Mouse (Mus musculus): ENCODE results near the gene Pdlim5.

Pdlim5 gene

GRCm38 (mm10) chr3:142339440-142340251 is 55.9 kb downstream of the Pdlim5 start:
- DNase-seq (ENCODE audit: low spot score), result no peak

GRCm38 (mm10) chr3:142338058-142338457 is 57.4 kb downstream of the Pdlim5 start:
- no peak for DNase-seq (ENCODE audit: low spot score)

GRCm38 (mm10) chr3:142334496-142334895 is 61.0 kb downstream of the Pdlim5 start:
- DNase-seq (ENCODE audit: low spot score), result no peak

GRCm38 (mm10) chr3:142333458-142333857 is 62.0 kb downstream of the Pdlim5 start:
- no peak for DNase-seq (ENCODE audit: low spot score)

GRCm38 (mm10) chr3:142332716-142333115 is 62.8 kb downstream of the Pdlim5 start:
- DNase-seq (ENCODE audit: low spot score), result no peak

GRCm38 (mm10) chr3:142331872-142332554 is 63.5 kb downstream of the Pdlim5 start:
- DNase-seq (ENCODE audit: low spot score), result no peak

- no peak for DNase-seq (ENCODE audit: low spot score)
Observed at GRCm38 (mm10) chr3:142330425-142330824, 65.1 kb downstream of the Pdlim5 start.

- no peak for DNase-seq (ENCODE audit: low spot score)
Observed at GRCm38 (mm10) chr3:142323592-142323991, 71.9 kb downstream of the Pdlim5 start.

- peak; percentile 28 for DNase-seq (ENCODE audit: low spot score)
Observed at GRCm38 (mm10) chr3:142321930-142322329, 73.6 kb downstream of the Pdlim5 start.

GRCm38 (mm10) chr3:142318147-142318546 is 77.3 kb downstream of the Pdlim5 start:
- DNase-seq (ENCODE audit: low spot score), result peak; percentile 85

- DNase-seq (ENCODE audit: low spot score), result no peak
Observed at GRCm38 (mm10) chr3:142316138-142316740, 79.3 kb downstream of the Pdlim5 start.

- DNase-seq (ENCODE audit: low spot score), result no peak
Observed at GRCm38 (mm10) chr3:142311075-142311474, 84.4 kb downstream of the Pdlim5 start.

- peak; percentile 12 for DNase-seq (ENCODE audit: low spot score)
Observed at GRCm38 (mm10) chr3:142310446-142310845, 85.0 kb downstream of the Pdlim5 start.

- no peak for DNase-seq (ENCODE audit: low spot score)
Observed at GRCm38 (mm10) chr3:142295287-142295676, 100.2 kb downstream of the Pdlim5 start.

GRCm38 (mm10) chr3:142294616-142295286 is 100.7 kb downstream of the Pdlim5 start:
- peak; percentile 69 for DNase-seq (ENCODE audit: low spot score)

GRCm38 (mm10) chr3:142293561-142293960 is 101.9 kb downstream of the Pdlim5 start:
- DNase-seq (ENCODE audit: low spot score), result no peak

GRCm38 (mm10) chr3:142282706-142283105 is 112.8 kb downstream of the Pdlim5 start:
- peak; percentile 64 for DNase-seq (ENCODE audit: low spot score)

GRCm38 (mm10) chr3:142281656-142282055 is 113.8 kb downstream of the Pdlim5 start:
- no peak for DNase-seq (ENCODE audit: low spot score)

- no peak for DNase-seq (ENCODE audit: low spot score)
Observed at GRCm38 (mm10) chr3:142281093-142281445, 114.4 kb downstream of the Pdlim5 start.

GRCm38 (mm10) chr3:142280366-142281092 is 115.0 kb downstream of the Pdlim5 start:
- no peak for DNase-seq (ENCODE audit: low spot score)

GRCm38 (mm10) chr3:142279011-142279410 is 116.5 kb downstream of the Pdlim5 start:
- DNase-seq (ENCODE audit: low spot score), result no peak

GRCm38 (mm10) chr3:142276506-142276905 is 119.0 kb downstream of the Pdlim5 start:
- no peak for DNase-seq (ENCODE audit: low spot score)
